Mouse (Mus musculus) gastrocnemius, adult 18-20 months (tissue): ENCODE data around the gene Sec22b. TPM values are rescaled to one million over a fixed set of nuclear protein-coding genes. Genes with fewer than 3 reads are reported as not detected.
A peak's percentile ranks its signal among the peaks of the same experiment; 100 is the strongest.

Experiments
- DNase-seq: peaks from one replicate; pipeline ENCODE4 v3.0.0; 2021; ENCODE audit warnings: low spot score
- total RNA-seq, 2 experiments: library from RNA; stranded (reverse); gene quantifications; 2 replicates each; pipeline ENCODE4 v1.2.3; 2021

Gene Sec22b
- total RNA-seq, 2 experiments from 2014 or later = 25.7 to 28.8 TPM

GRCm38 (mm10) chr3:97901586-97901985 lies 596 bp downstream of the Sec22b start:
- DNase-seq = no peak

GRCm38 (mm10) chr3:97909737-97910136 lies 8.7 kb downstream of the Sec22b start:
- no peak for DNase-seq

DNA sequence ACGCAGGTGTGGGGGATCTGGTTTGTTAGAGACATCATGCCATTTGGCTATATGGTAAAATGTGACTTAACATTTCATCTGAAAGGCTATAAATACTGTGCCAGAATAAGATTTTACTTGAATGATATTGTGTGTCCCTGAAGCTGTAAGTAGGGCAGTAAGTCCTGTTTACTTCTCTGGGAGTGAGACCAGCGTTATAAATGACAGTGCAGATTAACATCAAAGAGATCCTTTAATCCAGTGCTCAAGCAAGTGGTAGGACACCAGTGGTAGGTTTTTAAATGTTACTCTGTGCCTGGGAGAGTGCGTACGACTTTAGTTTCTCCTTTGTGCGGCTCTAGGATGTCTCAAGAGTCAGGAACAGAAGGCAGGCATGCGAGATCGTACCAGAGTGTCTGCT lies 10.1 kb downstream of the Sec22b start:
- DNase-seq = no peak

GRCm38 (mm10) chr3:97915081-97915480 lies 14.1 kb downstream of the Sec22b start:
- DNase-seq = no peak

DNA sequence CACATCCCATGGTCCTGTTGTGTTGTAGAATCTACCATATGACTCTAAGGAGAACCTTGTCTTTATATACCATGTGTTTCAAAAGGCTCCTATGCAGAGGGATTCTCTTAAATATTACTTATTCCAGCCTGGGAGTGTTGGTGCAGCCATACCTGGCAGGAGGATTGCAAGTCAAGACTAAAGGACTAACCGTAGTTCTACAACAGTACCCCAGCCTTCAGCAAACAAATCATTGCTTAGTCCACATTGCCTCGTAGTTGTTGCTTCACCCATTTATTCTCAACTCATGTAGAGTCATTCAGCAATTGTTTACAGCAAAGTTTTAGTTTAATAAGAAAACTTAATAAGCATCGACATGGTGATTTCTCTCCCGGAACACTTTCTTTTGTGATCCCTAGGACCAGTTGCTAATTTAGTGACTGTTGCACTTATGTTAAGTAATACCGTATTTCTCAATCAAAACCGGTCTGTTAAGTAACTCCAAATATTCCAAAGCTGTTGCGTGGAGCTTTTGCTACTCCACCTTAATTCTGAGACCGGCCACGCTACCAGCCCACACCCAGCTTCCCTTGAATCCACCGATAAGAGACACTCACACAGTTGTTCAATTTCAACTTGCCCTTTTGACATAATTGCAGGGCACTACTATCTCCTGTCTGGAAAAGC lies 18.0 kb downstream of the Sec22b start:
- DNase-seq = no peak

DNA sequence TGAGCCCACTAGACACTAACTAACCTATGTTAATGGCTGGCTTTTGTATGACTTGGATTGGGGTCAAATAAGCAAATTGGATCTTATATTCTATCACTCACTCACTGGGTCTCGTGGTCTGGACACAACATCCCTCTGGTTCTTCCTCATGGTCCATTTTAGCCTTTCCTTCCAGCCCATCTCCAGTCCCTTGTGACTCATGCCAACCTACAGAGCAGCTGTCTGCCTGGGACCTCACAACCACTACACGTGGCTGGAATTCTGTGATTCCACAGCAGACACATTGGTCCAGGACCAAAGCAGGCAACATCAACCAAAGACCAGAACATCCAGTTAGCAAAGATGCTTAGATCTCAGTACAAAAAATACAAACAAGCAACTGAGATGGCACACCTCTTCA lies 24.3 kb downstream of the Sec22b start:
- DNase-seq = no peak

- no peak for DNase-seq
Observed at GRCm38 (mm10) chr3:97927322-97927721, 26.3 kb downstream of the Sec22b start.

DNA sequence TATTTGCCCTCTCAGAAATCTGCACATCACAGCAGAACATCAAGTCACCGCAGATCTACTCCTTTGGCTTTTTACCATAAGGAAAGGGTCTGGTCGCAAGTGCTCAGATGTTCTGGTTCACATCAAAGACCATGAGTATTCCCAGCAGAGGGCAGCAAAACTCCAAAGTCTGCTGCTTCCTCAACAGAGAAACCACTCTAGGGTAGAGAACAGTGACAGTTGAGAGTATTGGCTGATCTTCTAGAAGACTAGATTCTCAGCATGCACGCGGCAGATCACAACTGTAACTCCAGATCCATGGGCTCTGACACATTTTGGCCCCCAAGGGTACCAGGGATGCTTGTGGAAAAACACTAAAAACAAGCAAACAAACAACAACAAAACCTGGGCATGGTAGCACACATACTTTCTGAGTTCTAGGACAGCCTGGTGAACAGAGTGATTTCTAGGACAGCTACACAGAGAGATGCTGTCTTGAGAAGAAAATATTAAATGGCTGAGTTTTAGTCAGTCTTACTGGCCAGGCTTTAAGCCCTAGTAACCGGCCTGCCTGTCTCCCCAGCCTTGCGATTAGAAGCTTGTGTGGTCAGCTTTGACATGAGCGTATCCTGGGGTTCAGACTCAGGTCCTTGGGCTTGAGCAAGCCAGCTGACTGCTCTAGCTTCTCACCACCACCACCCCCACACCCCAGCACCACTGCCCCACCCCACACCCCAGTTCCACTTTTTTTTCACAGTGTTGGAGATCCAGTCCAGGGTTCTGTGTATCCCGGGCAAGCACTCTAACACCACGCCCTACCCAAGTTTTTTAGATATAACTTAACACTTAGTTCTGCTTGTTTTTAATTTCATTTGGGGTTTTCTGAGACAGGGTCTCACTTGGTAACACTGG lies 28.2 kb downstream of the Sec22b start:
- DNase-seq = peak; percentile 83

DNA sequence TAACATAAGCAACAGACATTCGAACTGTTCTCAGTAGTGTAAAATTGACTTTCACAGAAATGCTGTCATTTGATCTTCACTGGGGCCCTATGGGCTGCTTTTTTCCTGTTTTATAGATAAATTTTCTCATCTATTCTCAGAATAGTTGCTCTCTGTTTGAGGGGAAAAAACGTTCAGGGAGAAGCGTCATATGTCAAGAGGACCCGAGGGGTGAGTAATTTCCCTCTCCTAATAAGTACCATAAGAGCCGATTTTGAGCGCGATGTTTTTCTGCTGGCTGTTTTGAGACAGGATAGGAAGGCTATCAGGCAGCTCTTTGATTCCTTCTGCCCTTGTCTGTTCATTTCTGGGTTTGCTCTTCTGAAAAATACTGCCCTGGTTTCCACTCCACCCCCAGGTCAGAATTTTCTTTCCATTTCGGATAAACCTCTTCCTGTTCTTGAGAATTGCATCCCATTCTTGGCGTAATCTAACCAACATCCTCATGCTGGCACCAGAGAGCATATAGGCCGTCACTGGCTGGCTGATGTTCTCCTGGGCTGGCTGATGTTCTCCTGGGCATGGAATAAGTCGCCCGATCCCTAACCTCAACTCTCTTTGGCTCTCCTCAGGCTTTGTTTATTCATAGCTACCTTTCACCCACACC lies 29.3 kb downstream of the Sec22b start:
- no peak for DNase-seq

- DNase-seq = no peak
Observed at GRCm38 (mm10) chr3:97930787-97931158, 29.8 kb downstream of the Sec22b start.

DNA sequence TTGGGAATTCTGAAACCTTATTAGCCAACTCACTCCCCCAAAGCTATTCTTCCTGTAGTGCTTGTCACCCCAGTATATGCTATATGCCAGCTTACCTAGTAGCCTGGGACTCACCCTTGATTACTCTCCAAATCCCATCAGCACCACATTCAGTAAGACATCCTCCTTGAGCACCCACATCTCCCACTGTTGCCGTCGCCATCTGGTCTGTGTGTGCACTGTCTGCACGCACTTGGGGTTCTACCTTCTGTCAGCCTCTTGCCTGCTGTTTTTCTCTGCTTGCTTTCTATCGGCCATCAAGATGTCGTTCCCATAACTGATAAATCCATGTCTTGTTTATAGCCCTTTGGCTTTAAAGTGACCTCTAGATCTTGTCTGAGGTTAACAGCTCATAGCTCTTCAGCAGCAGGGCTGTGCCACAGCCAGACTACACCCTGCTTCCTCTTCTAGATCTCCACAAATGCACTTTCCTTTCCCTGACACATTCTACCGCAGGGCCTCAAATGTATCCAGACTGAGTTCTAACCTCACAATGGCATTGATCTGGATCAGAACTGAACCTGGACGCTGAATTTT lies 30.4 kb downstream of the Sec22b start:
- no peak for DNase-seq

DNA sequence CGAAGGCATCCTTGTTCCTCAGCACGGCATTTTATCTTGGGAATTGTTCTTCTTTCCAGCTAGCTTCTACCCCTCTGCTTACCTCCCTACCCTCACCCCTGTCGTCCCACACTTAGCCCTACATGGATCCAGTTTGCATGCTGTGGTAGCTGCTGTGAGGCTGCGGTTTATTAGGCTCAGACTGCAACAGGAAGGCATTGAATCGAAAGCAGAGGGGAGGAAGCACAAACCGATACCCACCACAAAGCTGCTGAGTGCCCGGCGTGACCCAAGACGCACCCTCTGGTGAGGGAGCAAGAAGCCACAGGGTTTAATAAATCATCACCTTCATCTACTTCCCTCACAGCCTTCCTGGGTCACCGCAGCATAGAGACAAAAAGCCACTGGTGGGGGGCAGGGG lies 31.1 kb downstream of the Sec22b start:
- DNase-seq = no peak

DNA sequence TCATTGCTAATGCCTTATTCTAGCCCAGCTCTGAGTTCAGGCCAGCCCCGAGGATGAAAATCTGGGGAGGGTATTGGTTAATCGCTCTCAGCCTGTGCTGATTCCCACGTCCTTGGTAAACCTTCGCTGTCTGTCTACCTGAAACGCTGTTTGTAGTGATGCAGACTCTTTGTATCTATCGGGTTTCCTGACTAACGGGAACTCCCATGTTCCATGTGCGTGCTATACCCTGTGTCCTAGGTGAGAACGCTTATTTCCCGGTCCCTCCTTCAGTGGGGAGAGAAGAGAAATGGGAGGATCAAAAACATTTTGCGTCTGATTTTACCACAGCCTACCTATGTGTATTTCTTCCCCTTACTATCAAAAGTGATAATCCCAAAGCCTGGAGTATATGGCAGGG lies 31.8 kb downstream of the Sec22b start:
- no peak for DNase-seq

DNA sequence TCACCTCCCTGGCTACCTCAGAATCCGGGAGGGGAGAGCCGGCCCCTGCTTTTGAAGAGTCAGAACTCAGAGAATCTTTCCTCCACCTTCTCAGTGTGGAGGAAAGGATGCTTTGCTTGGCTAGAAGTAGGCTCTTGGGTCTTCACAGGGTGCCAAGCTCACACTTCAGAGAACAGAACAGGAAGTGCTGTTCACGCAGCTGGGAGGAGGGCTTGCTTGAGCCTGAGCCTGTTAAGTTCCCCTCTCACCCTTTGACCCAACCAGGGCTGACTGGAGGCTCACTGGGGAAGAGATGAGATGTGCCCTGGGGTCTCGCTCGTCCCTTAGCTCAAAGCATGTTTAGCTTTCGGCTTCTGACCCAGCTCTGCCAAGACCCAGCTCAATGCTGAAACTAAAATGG lies 32.3 kb downstream of the Sec22b start:
- no peak for DNase-seq

GRCm38 (mm10) chr3:97933811-97934210 lies 32.8 kb downstream of the Sec22b start:
- DNase-seq = no peak

DNA sequence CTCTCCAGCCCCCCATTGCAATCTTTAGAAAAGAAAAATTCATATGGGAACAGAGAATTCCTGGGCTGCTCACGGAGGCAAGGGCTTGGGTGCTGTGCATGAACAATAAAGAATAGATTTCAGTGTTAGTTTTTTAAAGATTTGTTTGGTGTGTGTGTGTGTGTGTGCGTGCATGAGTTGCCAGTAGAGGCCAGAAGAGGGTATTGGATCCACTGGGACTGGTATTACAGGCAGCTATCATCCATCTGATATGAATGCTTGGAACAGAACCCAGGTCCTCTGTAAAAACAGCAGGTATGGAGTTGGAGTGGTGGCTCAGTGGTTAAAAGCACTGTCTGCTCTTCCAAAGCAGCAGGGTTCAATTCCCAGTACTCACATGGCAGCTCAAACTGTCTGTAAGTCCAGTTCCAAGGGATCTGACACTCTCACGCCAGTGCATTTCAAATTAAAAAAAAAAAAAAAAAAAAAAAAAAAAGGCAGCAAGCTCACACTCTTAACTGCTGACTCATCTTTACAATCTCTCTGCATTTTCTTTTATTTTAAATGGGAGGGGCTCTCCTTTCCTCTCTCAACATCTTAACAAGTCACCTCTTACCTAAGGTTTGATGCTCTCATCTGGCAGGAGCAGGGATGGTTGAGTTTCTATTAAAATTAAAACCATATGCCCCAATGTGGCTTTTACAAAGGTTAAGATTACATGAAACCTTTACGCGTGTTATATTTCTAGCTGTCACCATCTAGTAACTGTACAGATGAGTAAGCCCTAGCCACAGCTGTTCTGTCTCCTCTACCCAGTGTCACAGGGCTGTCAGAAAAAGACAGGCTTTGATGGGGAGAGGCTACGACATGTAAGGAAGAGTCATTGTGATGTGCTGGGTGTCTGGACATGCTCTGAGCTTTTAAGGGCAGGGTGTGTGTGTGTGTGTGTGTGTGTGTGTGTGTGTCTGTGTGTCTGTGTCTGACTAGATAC lies 33.6 kb downstream of the Sec22b start:
- no peak for DNase-seq

DNA sequence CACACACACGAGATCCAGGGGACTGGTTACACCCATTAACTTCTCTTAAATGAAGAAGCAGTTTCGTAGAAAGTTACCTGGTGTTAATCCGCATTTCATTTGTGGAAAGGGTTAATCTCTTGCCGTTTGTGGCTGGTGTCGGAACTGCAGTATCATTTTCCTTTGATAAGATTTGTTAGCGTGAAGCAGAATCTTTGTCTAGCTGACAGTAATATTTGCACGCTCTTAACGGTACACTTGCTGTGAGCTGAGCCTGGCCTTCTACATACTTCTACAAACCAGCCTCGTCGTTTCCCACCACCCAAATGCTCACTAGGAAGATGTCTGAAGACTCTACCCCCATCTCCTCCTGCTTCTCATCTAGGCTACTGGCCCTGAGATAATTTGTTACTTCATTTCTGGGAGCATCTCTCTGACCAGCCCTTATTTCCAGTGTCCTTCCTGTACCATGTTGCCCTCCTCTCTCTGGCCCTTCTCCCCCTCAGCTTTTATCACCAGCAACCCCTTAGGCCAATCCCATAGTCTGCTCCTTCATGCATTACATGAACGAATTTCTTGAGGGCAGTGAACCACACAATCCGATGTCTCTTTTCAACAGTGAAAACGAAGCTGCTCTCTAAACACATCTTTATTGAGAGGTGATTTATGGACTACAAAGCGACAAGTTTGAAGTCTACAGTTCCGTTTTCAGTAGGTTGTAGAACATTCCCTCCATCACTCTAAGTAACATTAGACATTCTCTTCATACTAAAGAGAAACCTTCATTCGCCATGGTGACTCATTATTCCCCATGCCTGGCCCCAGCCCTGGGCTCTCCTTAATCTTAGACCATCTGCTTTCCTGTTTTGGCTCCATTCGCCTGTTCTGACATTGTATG lies 36.3 kb downstream of the Sec22b start:
- no peak for DNase-seq

DNA sequence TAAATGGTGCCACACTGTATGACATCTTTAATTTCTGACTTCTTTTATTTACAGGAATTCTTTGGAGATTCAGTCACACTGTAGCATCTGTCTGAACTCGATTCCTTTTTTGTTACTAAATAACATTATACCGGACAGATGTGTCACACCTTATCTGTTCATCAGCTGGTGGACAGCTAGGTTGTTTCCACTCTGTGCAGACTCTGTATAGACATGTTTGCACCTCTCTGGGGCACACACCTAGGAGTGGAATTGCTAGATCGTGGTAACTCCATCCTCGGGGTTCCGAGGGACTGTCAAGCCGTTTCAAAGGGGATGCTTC lies 36.9 kb downstream of the Sec22b start:
- DNase-seq = no peak

GRCm38 (mm10) chr3:97938814-97939526 lies 38.0 kb downstream of the Sec22b start:
- DNase-seq = no peak
